Mouse (Mus musculus): Measurements from ENCODE around the gene Taf1a. TPM values are rescaled to one million over a fixed set of nuclear protein-coding genes. Genes with fewer than 3 reads are reported as not detected.
A peak's percentile ranks its signal among the peaks of the same experiment; 100 is the strongest.
"Not testable (repeated sequence)": the region's sequence is repeated elsewhere in the genome, so short reads cannot be mapped to it uniquely, and the experiment has no call there.

Gene Taf1a
- polyA plus RNA-seq, 1 experiment from 2014 or later: 20.6 TPM

- Histone ChIP-seq H3K36me3 (peaks cover 9% of the 10 kb centered on the region), H3K9me3 (no peaks in the 10 kb centered on the region), H3K27me3 (no peaks in the 10 kb centered on the region), H3K4me2 (peak within 1 kb of the TSS; percentile 88), H3K4me3 (peak within 1 kb of the TSS; percentile 95), H3K9ac (peak within 1 kb of the TSS; percentile 85), H3K27ac (peak within 1 kb of the TSS; percentile 79), H3K4me1 (peaks cover 16% of the 10 kb centered on the region)
- WGBS: under 1% methylated on average over 51 of the region's 51 CpGs
- ATAC-seq (ENCODE audit: insufficient number of reproducible peaks, low FRiP score, low TSS enrichment, low read depth): peak; percentile 98
Measured at GRCm38 (mm10) chr1:183369427-183370014, 19.3 kb upstream of the Taf1a start, which contains the start of gene Mia3. Mia3 (minus strand) TSS chr1:183369553.

GRCm38 (mm10) chr1:183374728-183375127, 14.1 kb upstream of the Taf1a start:
- Histone ChIP-seq H3K27ac (no peak overlapping the region), H3K4me1 (peaks cover 4% of the 10 kb centered on the region; the same call in 1 of the 2 replicates), H3K27me3 (no peaks in the 10 kb centered on the region), H3K36me3 (no peaks in the 10 kb centered on the region), H3K4me2 (no peak overlapping the region), H3K9ac (no peak overlapping the region), H3K4me3 (no peak overlapping the region), H3K9me3 (no peaks in the 10 kb centered on the region)
- WGBS: 78% methylated on average over 5 of the region's 5 CpGs
- no peak for ATAC-seq (ENCODE audit: insufficient number of reproducible peaks, low FRiP score, low TSS enrichment, low read depth)

- no peak overlapping the region for H3K9ac ChIP-seq
- no peak overlapping the region for H3K27ac ChIP-seq
- H3K4me3 ChIP-seq: no peak overlapping the region
- H3K9me3 ChIP-seq: no peaks in the 10 kb centered on the region
- 72% methylated on average over 4 of the region's 4 CpGs for WGBS
- no peak overlapping the region for H3K4me2 ChIP-seq
- no peak for ATAC-seq (ENCODE audit: insufficient number of reproducible peaks, low FRiP score, low TSS enrichment, low read depth)
- no peaks in the 10 kb centered on the region for H3K4me1 ChIP-seq
- no peaks in the 10 kb centered on the region for H3K36me3 ChIP-seq
- H3K27me3 ChIP-seq: no peaks in the 10 kb centered on the region
Measured at GRCm38 (mm10) chr1:183377045-183377444, 11.7 kb upstream of the Taf1a start.

GRCm38 (mm10) chr1:183378321-183378941, 10.3 kb upstream of the Taf1a start:
- no peak overlapping the region for H3K4me2 ChIP-seq
- no peaks in the 10 kb centered on the region for H3K9me3 ChIP-seq
- H3K4me1 ChIP-seq: no peaks in the 10 kb centered on the region
- no peak for ATAC-seq (ENCODE audit: insufficient number of reproducible peaks, low FRiP score, low TSS enrichment, low read depth)
- H3K27ac ChIP-seq: no peak overlapping the region
- peaks cover 4% of the 10 kb centered on the region for H3K27me3 ChIP-seq
- H3K9ac ChIP-seq: no peak overlapping the region
- H3K4me3 ChIP-seq: no peak overlapping the region
- H3K36me3 ChIP-seq: no peaks in the 10 kb centered on the region
- 81% methylated on average over 10 of the region's 10 CpGs for WGBS

GRCm38 (mm10) chr1:183379376-183379775, 9.4 kb upstream of the Taf1a start:
- not testable (repeated sequence) for ATAC-seq (ENCODE audit: insufficient number of reproducible peaks, low FRiP score, low TSS enrichment, low read depth); H3K36me3 ChIP-seq; H3K4me2 ChIP-seq; H3K27ac ChIP-seq; H3K9me3 ChIP-seq; H3K4me1 ChIP-seq; H3K4me3 ChIP-seq; H3K27me3 ChIP-seq; H3K9ac ChIP-seq
- 86% methylated on average over 3 of the region's 3 CpGs for WGBS

- H3K27ac ChIP-seq: no peak overlapping the region
- H3K9me3 ChIP-seq: no peaks in the 10 kb centered on the region
- H3K36me3 ChIP-seq: no peaks in the 10 kb centered on the region
- H3K4me1 ChIP-seq: no peaks in the 10 kb centered on the region
- H3K4me3 ChIP-seq: no peak overlapping the region
- no peak for ATAC-seq (ENCODE audit: insufficient number of reproducible peaks, low FRiP score, low TSS enrichment, low read depth)
- 83% methylated on average over 5 of the region's 5 CpGs for WGBS
- no peak overlapping the region for H3K4me2 ChIP-seq
- H3K27me3 ChIP-seq: peaks cover 19% of the 10 kb centered on the region
- no peak overlapping the region for H3K9ac ChIP-seq
Measured at GRCm38 (mm10) chr1:183381816-183382215, 7.0 kb upstream of the Taf1a start.

- 81% methylated on average over 2 of the region's 2 CpGs for WGBS
- Histone ChIP-seq H3K36me3 (no peaks in the 10 kb centered on the region), H3K4me3 (no peak overlapping the region), H3K27me3 (peaks cover 19% of the 10 kb centered on the region), H3K27ac (no peak overlapping the region), H3K9ac (no peak overlapping the region), H3K4me2 (no peak overlapping the region), H3K4me1 (no peaks in the 10 kb centered on the region), H3K9me3 (no peaks in the 10 kb centered on the region)
- ATAC-seq (ENCODE audit: insufficient number of reproducible peaks, low FRiP score, low TSS enrichment, low read depth): no peak
Measured at GRCm38 (mm10) chr1:183382621-183383020, 6.2 kb upstream of the Taf1a start.

- not testable (repeated sequence) for H3K4me3 ChIP-seq; H3K9me3 ChIP-seq; H3K9ac ChIP-seq; ATAC-seq (ENCODE audit: insufficient number of reproducible peaks, low FRiP score, low TSS enrichment, low read depth); H3K4me2 ChIP-seq; H3K4me1 ChIP-seq; H3K27ac ChIP-seq
- H3K27me3 ChIP-seq: peaks cover 19% of the 10 kb centered on the region
- peaks cover 16% of the 10 kb centered on the region for H3K36me3 ChIP-seq
- 85% methylated on average over 3 of the region's 3 CpGs for WGBS
Measured at GRCm38 (mm10) chr1:183387421-183387820, 1.4 kb upstream of the Taf1a start.

GRCm38 (mm10) chr1:183403396-183403795, 14.6 kb downstream of the Taf1a start:
- Histone ChIP-seq H3K27me3 (no peaks in the 10 kb centered on the region), H3K4me2 (no peak overlapping the region), H3K27ac (no peak overlapping the region), H3K4me3 (no peak overlapping the region), H3K4me1 (no peaks in the 10 kb centered on the region), H3K9ac (no peak overlapping the region), H3K36me3 (peaks cover 71% of the 10 kb centered on the region), H3K9me3 (no peaks in the 10 kb centered on the region)
- no peak for ATAC-seq (ENCODE audit: insufficient number of reproducible peaks, low FRiP score, low TSS enrichment, low read depth)
- WGBS: 94% methylated on average over 3 of the region's 3 CpGs

GRCm38 (mm10) chr1:183414081-183414727, 25.4 kb downstream of the Taf1a start:
- no peak for ATAC-seq (ENCODE audit: insufficient number of reproducible peaks, low FRiP score, low TSS enrichment, low read depth)
- peaks cover 28% of the 10 kb centered on the region for H3K36me3 ChIP-seq
- no peaks in the 10 kb centered on the region for H3K4me1 ChIP-seq
- no peak overlapping the region for H3K27ac ChIP-seq
- 84% methylated on average over 15 of the region's 15 CpGs for WGBS
- H3K4me3 ChIP-seq: no peak overlapping the region
- no peak overlapping the region for H3K4me2 ChIP-seq
- H3K9ac ChIP-seq: no peak overlapping the region
- H3K9me3 ChIP-seq: no peaks in the 10 kb centered on the region
- no peaks in the 10 kb centered on the region for H3K27me3 ChIP-seq

- WGBS: 73% methylated on average over 12 of the region's 12 CpGs
- H3K4me3 ChIP-seq: no peak within 1 kb of the TSS
- no peak within 1 kb of the TSS for H3K4me2 ChIP-seq
- ATAC-seq (ENCODE audit: insufficient number of reproducible peaks, low FRiP score, low TSS enrichment, low read depth): no peak
- H3K36me3 ChIP-seq: no peaks in the 10 kb centered on the region
- H3K27me3 ChIP-seq: no peaks in the 10 kb centered on the region
- no peak within 1 kb of the TSS for H3K9ac ChIP-seq
- no peak within 1 kb of the TSS for H3K27ac ChIP-seq
- no peaks in the 10 kb centered on the region for H3K9me3 ChIP-seq
- H3K4me1 ChIP-seq: no peaks in the 10 kb centered on the region
Measured at GRCm38 (mm10) chr1:183417873-183418272, 29.1 kb downstream of the Taf1a start, which contains the start of gene Hhipl2. Hhipl2 (plus strand) TSS chr1:183418215.

- Histone ChIP-seq H3K4me3 (no peak overlapping the region), H3K9ac (no peak overlapping the region), H3K9me3 (no peaks in the 10 kb centered on the region), H3K4me1 (no peaks in the 10 kb centered on the region), H3K36me3 (no peaks in the 10 kb centered on the region), H3K4me2 (no peak overlapping the region), H3K27ac (no peak overlapping the region), H3K27me3 (no peaks in the 10 kb centered on the region)
- ATAC-seq (ENCODE audit: insufficient number of reproducible peaks, low FRiP score, low TSS enrichment, low read depth): no peak
- WGBS: 72% methylated on average over 7 of the region's 7 CpGs
Measured at GRCm38 (mm10) chr1:183419741-183420140, 31.0 kb downstream of the Taf1a start.

Data from limb, embryonic 15.5 days (tissue).